Mouse (Mus musculus) kidney, adult 11 months (tissue): ENCODE data around the gene Rhox2b.
"Not testable (repeated sequence)": the region's sequence is repeated elsewhere in the genome, so short reads cannot be mapped to it uniquely, and the experiment has no call there.

Experiments
- DNase-seq: peaks from one replicate; pipeline ENCODE4 v3.0.0; 2022

Gene Rhox2b

DNA sequence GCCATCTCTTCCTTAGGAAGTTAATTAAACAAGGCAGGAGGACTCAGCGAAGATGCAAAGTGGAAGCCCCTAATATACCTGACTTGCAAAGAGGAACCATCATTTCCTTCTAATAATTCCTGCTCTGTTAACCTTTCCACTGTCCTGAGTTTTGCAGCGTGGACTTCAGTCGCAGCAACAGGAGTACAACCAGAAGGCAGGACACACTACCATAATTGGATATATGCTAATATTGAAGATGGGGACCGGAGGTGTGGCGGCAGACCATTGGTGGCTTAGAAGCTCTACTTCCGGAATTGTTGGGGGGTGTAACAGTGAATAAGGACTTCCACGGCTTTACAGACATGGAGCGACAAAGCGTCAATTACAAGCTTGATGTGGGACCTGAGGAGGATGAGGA is at the start of gene Rhox2b:
Gene Rhox2b, plus strand, starts transcription at position 301 of the 400 bp plus-strand sequence.
- not testable (repeated sequence) for DNase-seq

DNA sequence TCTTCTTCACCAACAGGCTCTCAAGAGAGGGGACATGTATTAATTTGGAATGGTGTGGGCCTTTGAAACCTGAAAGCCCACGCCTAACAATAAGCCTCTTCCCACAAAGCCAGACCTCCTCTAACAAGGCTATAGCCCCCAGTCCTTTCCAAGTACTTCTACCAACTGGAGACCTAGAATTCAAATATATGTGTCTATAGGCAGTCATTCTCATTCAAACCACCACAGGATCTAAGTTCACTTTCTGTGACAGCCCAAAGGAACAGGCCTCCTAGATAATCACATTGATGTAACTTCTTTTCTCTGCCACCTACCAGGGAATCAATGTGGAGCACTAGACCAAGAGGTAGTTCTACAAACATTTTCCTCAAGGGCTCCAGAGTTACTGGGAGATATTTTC is 32.1 kb upstream of the Rhox2b start, which contains the start of gene Rhox3a2:
Gene Rhox3a2, plus strand, starts transcription at position 301 of the 400 bp plus-strand sequence.
- DNase-seq: not testable (repeated sequence)

DNA sequence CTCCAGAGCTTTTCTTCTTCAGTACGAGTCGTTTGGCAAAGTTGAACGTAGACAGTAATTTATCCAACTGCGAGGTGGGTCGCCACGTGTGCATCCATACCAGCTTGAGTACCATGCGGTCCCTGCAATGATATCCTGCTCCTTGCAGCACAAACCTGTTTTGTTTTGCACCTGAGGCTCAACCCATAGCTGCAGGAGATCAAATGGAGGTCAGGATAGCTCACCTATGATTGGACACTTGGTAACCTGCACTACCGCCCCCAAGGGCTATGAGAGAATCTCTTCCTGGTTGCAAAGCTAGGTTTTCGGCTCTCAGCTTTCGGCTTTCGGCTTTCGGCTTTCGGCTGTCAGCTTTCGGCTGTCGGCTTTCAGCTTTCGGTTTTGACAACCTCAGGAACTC is 21.3 kb upstream of the Rhox2b start, which contains the start of gene Rhox4a2:
Gene Rhox4a2, plus strand, starts transcription at position 301 of the 400 bp plus-strand sequence.
- DNase-seq: not testable (repeated sequence)

DNA sequence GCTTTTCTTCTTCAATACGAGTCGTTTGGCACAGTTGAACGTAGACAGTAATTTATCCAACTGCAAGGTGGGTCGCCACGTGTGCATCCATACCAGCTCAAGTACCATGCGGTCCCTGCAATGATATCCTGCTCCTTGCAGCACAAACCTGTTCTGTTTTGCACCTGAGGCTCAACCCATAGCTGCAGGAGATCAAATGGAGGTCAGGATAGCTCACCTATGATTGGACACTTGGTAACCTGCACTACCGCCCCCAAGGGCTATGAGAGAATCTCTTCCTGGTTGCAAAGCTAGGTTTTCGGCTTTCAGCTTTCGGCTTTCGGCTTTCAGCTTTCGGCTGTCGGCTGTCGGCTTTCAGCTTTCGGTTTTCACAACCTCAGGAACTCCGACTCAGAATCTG is 20.3 kb downstream of the Rhox2b start, which contains the start of gene Rhox4b:
Gene Rhox4b, plus strand, starts transcription at position 301 of the 400 bp plus-strand sequence.
- DNase-seq: not testable (repeated sequence)

DNA sequence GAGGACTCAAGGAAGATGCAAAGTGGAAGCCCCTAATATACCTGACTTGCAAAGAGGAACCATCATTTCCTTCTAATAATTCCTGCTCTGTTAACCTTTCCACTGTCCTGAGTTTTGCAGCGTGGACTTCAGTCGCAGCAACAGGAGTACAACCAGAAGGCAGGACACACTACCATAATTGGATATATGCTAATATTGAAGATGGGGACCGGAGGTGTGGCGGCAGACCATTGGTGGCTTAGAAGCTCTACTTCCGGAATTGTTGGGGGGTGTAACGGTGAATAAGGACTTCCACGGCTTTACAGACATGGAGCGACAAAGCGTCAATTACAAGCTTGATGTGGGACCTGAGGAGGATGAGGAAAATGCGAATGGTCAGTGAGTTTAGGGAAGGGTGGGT is 41.5 kb downstream of the Rhox2b start, which contains the start of gene Rhox2c:
Gene Rhox2c, plus strand, starts transcription at position 301 of the 400 bp plus-strand sequence.
- not testable (repeated sequence) for DNase-seq

DNA sequence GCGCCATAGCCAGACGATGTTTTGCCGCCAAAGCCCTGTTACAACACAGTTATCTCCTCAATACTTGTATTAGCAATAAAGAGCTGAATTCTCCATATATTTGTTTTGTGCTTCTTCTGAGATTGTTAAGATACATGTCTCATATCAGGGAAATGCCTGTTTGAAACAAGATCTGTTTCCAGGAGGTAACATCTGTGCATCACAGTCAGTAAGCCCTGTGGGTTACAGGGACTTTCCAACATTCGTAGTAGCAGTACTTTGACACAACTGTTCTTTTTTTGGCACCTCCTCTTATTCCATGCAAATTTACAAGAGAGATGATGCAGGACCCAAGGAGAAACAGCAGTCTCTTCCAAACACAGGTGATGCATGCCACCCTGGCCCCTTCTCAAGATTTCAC is 46.4 kb downstream of the Rhox2b start, which contains the start of gene Rhox3c:
Gene Rhox3c, plus strand, starts transcription at position 301 of the 400 bp plus-strand sequence.
- not testable (repeated sequence) for DNase-seq
